Mouse (Mus musculus) lung, embryonic 16.5 days (tissue): ENCODE measurements around the gene Tubal3. TPM values are rescaled to one million over a fixed set of nuclear protein-coding genes. Genes with fewer than 3 reads are reported as not detected.

Experiments used
- ATAC-seq: fragments of 200-750 bp; cut with Nextera tagmentation; 2 replicates; pipeline ENCODE4 v1.8.0; 2017; ENCODE audit warnings: low read depth, mild to moderate bottlenecking, moderate library complexity
- H3K27ac ChIP-seq: fragments of 300-500 bp; sonication (generic); 2 replicates; pipeline ENCODE4 v1.5.1; 2014; ENCODE audit warnings: mild to moderate bottlenecking, control low read depth, low read length
- H3K27me3 ChIP-seq: fragments of 300-500 bp; sonication (generic); 2 replicates; pipeline ENCODE4 v1.6.1; 2014; ENCODE audit warnings: low read depth, low read length, mixed read lengths; ENCODE audit not compliant: control insufficient read depth, insufficient read depth
- H3K36me3 ChIP-seq: fragments of 300-500 bp; sonication (generic); 2 replicates; pipeline ENCODE4 v1.6.1; 2014; ENCODE audit warnings: low read length; ENCODE audit not compliant: control insufficient read depth, insufficient read depth
- H3K4me1 ChIP-seq: fragments of 300-500 bp; sonication (generic); replicated peaks from 2 replicates; pipeline ENCODE4 v1.6.1; 2014; ENCODE audit warnings: low read length, mixed read lengths; ENCODE audit not compliant: control insufficient read depth, insufficient read depth
- H3K4me2 ChIP-seq: fragments of 300-500 bp; sonication (generic); 2 replicates; pipeline ENCODE4 v1.6.1; 2014; ENCODE audit warnings: low read depth, low read length, control low read depth
- H3K4me3 ChIP-seq: fragments of 300-500 bp; sonication (generic); 2 replicates; pipeline ENCODE4 v1.5.1; 2014; ENCODE audit warnings: mild to moderate bottlenecking, low read length, control low read depth
- H3K9ac ChIP-seq: fragments of 300-500 bp; sonication (generic); 2 replicates; pipeline ENCODE4 v1.6.1; 2014; ENCODE audit warnings: low read length, control low read depth
- H3K9me3 ChIP-seq: fragments of 300-500 bp; sonication (generic); 2 replicates; pipeline ENCODE4 v1.6.1; 2016; ENCODE audit warnings: low read length; ENCODE audit not compliant: control insufficient read depth
- WGBS: fragments of 180-500 bp; shearing (Covaris S2); extraction: QIAGEN DNeasy Blood & Tissue Kit; methylation state at CpG from one replicate; pipeline ENCODE4 v1.1.7; 2014; 5-methylcytosine and 5-hydroxymethylcytosine counted together
- polyA plus RNA-seq: library from polyadenylated mRNA; unstranded; fragments of >200 nt; fragmentation: Nextera tagmentation; extraction: Ambion mirVana; gene quantifications from 2 replicates; pipeline ENCODE4 v1.2.1, GENCODE M21; 2015

The Tubal3 gene
- polyA plus RNA-seq, 1 experiment from 2014 or later, result not detected

DNA sequence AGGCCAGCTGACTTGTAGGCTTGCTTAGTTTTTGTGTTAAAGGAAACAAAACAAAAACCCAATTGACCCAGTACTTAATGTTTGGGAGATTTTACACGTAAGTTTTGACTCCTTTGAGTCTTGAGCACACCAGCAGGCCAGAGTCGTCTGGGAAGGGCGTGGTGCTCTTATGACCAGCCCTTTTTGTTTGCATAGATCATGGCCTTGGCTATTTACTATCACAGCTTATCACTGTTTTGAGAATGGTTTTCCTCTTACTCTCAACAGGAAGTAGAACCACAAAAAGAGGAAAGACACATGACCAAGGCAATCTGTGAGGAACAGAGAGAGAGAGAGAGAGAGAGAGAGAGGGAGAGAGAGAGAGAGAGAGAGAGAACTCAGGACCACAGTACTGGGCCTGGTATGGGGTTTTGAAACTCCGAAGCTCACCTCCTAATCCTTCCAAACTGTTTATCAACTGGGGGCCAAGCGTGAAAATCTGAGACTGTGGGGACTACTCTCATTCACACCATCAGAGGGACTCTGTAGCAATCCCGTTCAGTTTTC, 10.8 kb upstream of the Tubal3 start:
- Histone ChIP-seq H3K27me3 (no peaks in the 10 kb centered on the region), H3K36me3 (0 out of 2 replicates have a peak, but pooled peaks cover 7% of the 10 kb centered on the region), H3K27ac (no peak overlapping the region), H3K9me3 (no peaks in the 10 kb centered on the region), H3K4me1 (peaks cover 2% of the 10 kb centered on the region; the same call in 1 of the 2 replicates), H3K4me2 (no peak overlapping the region), H3K4me3 (no peak overlapping the region), H3K9ac (no peak overlapping the region)
- ATAC-seq, result 0 out of 2 replicates have a peak, but pooled peaks have one; percentile 41
- 51% methylated on average over 6 of the region's 6 CpGs for WGBS

DNA sequence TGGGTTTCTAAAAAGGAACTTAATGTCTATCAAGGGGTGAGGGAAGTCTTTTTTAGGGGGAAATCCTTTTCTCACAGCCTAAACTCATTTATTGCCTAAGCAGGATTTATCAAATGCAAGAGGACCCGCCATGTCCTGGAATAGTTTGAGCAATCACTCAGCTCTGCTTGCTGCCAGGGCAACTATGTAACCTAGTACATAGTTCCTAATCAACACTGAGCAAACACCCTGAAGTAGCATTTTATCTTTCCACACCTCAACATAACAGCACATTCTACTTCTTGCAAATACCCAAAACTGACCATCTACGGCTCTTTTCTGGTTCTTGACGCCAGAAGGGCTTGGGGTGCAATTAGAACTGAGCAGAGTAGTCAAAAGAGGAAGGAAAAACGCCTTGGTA, 9.8 kb upstream of the Tubal3 start:
- H3K27ac ChIP-seq, result peak overlapping the region; percentile 57
- H3K4me2 ChIP-seq, result no peak overlapping the region
- WGBS, result 43% methylated on average over 4 of the region's 4 CpGs
- H3K36me3 ChIP-seq, result peaks cover 10% of the 10 kb centered on the region; the same call in 1 of the 2 replicates
- H3K27me3 ChIP-seq, result no peaks in the 10 kb centered on the region
- H3K9ac ChIP-seq, result no peak overlapping the region
- H3K4me1 ChIP-seq, result peaks cover 2% of the 10 kb centered on the region; the same call in 1 of the 2 replicates
- H3K4me3 ChIP-seq, result no peak overlapping the region
- H3K9me3 ChIP-seq, result no peaks in the 10 kb centered on the region
- peak; percentile 85 for ATAC-seq

- no peak for ATAC-seq
- no peak overlapping the region for H3K27ac ChIP-seq
- no peaks in the 10 kb centered on the region; the same call in 1 of the 2 replicates for H3K9me3 ChIP-seq
- no peak overlapping the region for H3K4me2 ChIP-seq
- 89% methylated on average over 5 of the region's 5 CpGs for WGBS
- no peaks in the 10 kb centered on the region for H3K27me3 ChIP-seq
- peaks cover 2% of the 10 kb centered on the region; the same call in 1 of the 2 replicates for H3K4me1 ChIP-seq
- no peak overlapping the region for H3K4me3 ChIP-seq
- H3K9ac ChIP-seq, result no peak overlapping the region
- H3K36me3 ChIP-seq, result peaks cover 12% of the 10 kb centered on the region; the same call in 1 of the 2 replicates
Observed at GRCm38 (mm10) chr13:3910356-3910755, 7.7 kb upstream of the Tubal3 start.

DNA sequence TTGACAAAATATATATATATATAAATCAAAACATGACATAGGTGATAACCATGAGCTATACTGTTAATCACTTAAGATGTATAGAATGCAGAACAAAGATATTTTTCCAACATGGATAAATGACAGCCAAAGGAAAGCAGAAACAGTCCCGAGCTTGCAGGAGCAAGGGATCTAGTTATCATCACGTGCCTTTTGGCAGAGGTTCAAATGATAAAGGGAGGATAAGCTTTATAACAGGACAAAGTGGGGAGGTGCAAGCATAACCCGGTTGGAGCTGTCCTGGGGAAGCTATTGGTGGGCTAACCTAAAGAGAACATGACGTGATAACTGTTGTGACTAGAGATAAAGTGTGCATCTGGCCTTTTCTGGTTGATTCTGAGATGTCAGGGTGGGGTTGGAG, 4.6 kb upstream of the Tubal3 start:
- WGBS, result 62% methylated on average over 4 of the region's 4 CpGs
- peaks cover 12% of the 10 kb centered on the region; the same call in 1 of the 2 replicates for H3K36me3 ChIP-seq

GRCm38 (mm10) chr13:3924483-3924882, 6.4 kb downstream of the Tubal3 start:
- no peak overlapping the region for H3K27ac ChIP-seq
- H3K4me2 ChIP-seq, result no peak overlapping the region
- 75% methylated on average over 5 of the region's 5 CpGs for WGBS
- H3K9me3 ChIP-seq, result no peaks in the 10 kb centered on the region
- H3K4me1 ChIP-seq, result no peaks in the 10 kb centered on the region
- no peak for ATAC-seq
- no peaks in the 10 kb centered on the region for H3K27me3 ChIP-seq
- no peak overlapping the region for H3K9ac ChIP-seq
- no peak overlapping the region for H3K4me3 ChIP-seq
- no peaks in the 10 kb centered on the region for H3K36me3 ChIP-seq

More for the DNA sequence above, 4.6 kb upstream of the Tubal3 start:
- no peak overlapping the region for H3K4me2 ChIP-seq
- no peaks in the 10 kb centered on the region; the same call in 1 of the 2 replicates for H3K9me3 ChIP-seq
- ATAC-seq, result no peak
- no peaks in the 10 kb centered on the region for H3K27me3 ChIP-seq
- H3K4me1 ChIP-seq, result peaks cover 11% of the 10 kb centered on the region
- no peak overlapping the region for H3K4me3 ChIP-seq
- no peak overlapping the region for H3K9ac ChIP-seq
- H3K27ac ChIP-seq, result no peak overlapping the region

DNA sequence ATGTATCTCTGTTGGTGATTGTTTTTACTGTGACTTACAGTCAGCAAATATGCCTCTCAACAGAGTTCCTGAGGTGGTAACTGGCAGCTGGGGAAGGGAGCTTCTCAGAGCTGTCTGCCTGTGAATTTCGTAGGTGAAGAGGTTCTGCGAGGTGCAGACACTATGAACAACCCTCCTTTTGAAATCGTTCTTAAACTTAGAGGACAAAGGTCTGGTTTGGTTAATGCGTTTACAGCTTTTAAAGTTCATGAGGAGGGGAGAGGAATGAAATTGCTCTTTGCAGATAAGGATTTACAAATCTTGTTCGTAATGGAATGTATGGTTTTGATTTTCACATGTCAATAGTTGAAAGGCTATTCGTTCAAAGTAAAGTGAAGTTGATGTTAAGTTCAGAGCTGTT, 7.6 kb downstream of the Tubal3 start:
- no peak for ATAC-seq
- H3K36me3 ChIP-seq, result no peaks in the 10 kb centered on the region
- no peaks in the 10 kb centered on the region for H3K9me3 ChIP-seq
- no peaks in the 10 kb centered on the region for H3K27me3 ChIP-seq
- H3K9ac ChIP-seq, result no peak overlapping the region
- H3K27ac ChIP-seq, result no peak overlapping the region
- no peaks in the 10 kb centered on the region for H3K4me1 ChIP-seq
- no peak overlapping the region for H3K4me2 ChIP-seq
- no peak overlapping the region for H3K4me3 ChIP-seq
- 58% methylated on average over 6 of the region's 6 CpGs for WGBS

GRCm38 (mm10) chr13:3926046-3926445, 8.0 kb downstream of the Tubal3 start:
- Histone ChIP-seq H3K9ac (no peak overlapping the region), H3K4me1 (no peaks in the 10 kb centered on the region), H3K4me2 (no peak overlapping the region), H3K27ac (no peak overlapping the region), H3K9me3 (no peaks in the 10 kb centered on the region), H3K27me3 (no peaks in the 10 kb centered on the region), H3K4me3 (no peak overlapping the region), H3K36me3 (no peaks in the 10 kb centered on the region)
- WGBS, result 78% methylated on average over 6 of the region's 6 CpGs
- ATAC-seq, result no peak

DNA sequence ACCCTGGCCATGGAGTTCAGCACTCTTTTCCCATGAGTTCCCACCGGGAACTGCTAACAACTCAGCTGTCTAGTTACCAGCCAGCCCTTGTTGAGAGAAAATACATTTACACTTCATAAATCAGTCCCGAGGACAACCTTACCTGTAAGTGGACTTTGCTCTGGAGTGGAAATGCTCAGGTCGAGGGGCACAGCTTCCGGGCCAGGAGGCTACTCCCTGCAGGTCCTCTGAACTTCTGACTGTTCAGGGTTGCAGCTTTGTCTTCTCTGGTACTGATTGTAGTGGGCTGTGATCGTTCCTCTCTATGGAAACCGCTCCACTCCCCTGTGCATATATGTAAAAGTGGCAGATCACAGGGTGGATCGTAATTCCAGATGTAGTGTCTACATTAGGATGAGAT, 26.6 kb downstream of the Tubal3 start:
- no peaks in the 10 kb centered on the region for H3K4me1 ChIP-seq
- H3K36me3 ChIP-seq, result no peaks in the 10 kb centered on the region
- 43% methylated on average over 7 of the region's 7 CpGs for WGBS
- no peak overlapping the region for H3K4me3 ChIP-seq
- no peak for ATAC-seq
- no peak overlapping the region for H3K4me2 ChIP-seq
- H3K9me3 ChIP-seq, result no peaks in the 10 kb centered on the region
- H3K9ac ChIP-seq, result no peak overlapping the region
- H3K27ac ChIP-seq, result no peak overlapping the region
- no peaks in the 10 kb centered on the region for H3K27me3 ChIP-seq

GRCm38 (mm10) chr13:3945249-3945648, 27.2 kb downstream of the Tubal3 start, which contains the start of gene Ucn3:
Gene Ucn3, minus strand, starts transcription at chr13:3945349.
- WGBS, result 65% methylated on average over 2 of the region's 2 CpGs
- no peak for ATAC-seq
- no peaks in the 10 kb centered on the region for H3K36me3 ChIP-seq
- no peak within 1 kb of the TSS for H3K9ac ChIP-seq
- H3K4me3 ChIP-seq, result no peak within 1 kb of the TSS
- H3K9me3 ChIP-seq, result no peaks in the 10 kb centered on the region
- no peak within 1 kb of the TSS for H3K4me2 ChIP-seq
- no peaks in the 10 kb centered on the region for H3K27me3 ChIP-seq
- no peak within 1 kb of the TSS for H3K27ac ChIP-seq
- no peaks in the 10 kb centered on the region for H3K4me1 ChIP-seq
